ENCODE assay signal across 18 mouse cellular contexts in the genomic region with DNA sequence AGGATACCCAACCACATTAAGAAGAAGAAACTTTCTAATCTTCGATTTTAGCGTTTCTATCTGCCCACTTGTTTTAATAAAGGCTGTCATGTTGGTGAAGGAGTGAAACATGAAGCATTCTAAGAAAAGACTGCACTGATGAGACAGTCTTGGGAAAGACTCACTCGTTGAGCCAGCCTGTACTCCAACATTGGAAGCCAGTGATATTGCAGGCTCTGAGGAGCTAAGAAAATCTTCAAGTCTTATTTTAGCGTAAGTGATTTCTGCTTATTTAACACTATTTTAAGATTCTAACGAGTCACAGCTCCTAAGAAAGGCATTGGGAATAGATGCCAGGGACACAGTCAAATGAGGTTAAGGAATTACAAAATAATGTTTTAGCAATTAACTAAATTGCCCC.
"Had no signal": no experiment of that assay in that cellular context is flagged by ENCODE, and none has a peak within 500 bp of the region (broad histone marks: within the 10 kb centered on the region; RNA-seq: fewer than 3 reads in every experiment).

No protein-coding gene starts in this region.

- H3K9ac ChIP-seq: liver, embryonic 13.5 days; liver, embryonic 15.5 days; liver, postnatal 0 days; lung, embryonic 14.5 days; midbrain, embryonic 12.5 days; neural tube, embryonic 13.5 days; neural tube, embryonic 15.5 days had no signal

- H3K27ac ChIP-seq: liver, embryonic 13.5 days; liver, embryonic 15.5 days; midbrain, embryonic 10.5 days; midbrain, embryonic 12.5 days; neural tube, embryonic 13.5 days; neural tube, embryonic 15.5 days had no signal

- H3K9me3 ChIP-seq: liver, embryonic 13.5 days; liver, embryonic 15.5 days; midbrain, embryonic 10.5 days; midbrain, embryonic 12.5 days; neural tube, embryonic 13.5 days; neural tube, embryonic 15.5 days had no signal

- H3K4me3 ChIP-seq: liver, embryonic 13.5 days; liver, embryonic 15.5 days; midbrain, embryonic 10.5 days; midbrain, embryonic 12.5 days; myocyte; neural tube, embryonic 13.5 days; neural tube, embryonic 15.5 days had no signal

- H3K27me3 ChIP-seq: liver, embryonic 13.5 days; liver, embryonic 15.5 days; midbrain, embryonic 12.5 days; neural tube, embryonic 13.5 days; neural tube, embryonic 15.5 days had no signal

- ATAC-seq: liver, postnatal 0 days; midbrain, embryonic 16.5 days had no signal

- H3K4me1 ChIP-seq: liver, embryonic 13.5 days; liver, embryonic 15.5 days; midbrain, embryonic 10.5 days; midbrain, embryonic 12.5 days; neural tube, embryonic 13.5 days; neural tube, embryonic 15.5 days had no signal

- H3K4me2 ChIP-seq: liver, embryonic 13.5 days; liver, embryonic 15.5 days; lung, embryonic 14.5 days; midbrain, embryonic 12.5 days; neural tube, embryonic 13.5 days; neural tube, embryonic 15.5 days had no signal

- H3K36me3 ChIP-seq: liver, embryonic 13.5 days; liver, embryonic 15.5 days; midbrain, embryonic 10.5 days; midbrain, embryonic 12.5 days; neural tube, embryonic 13.5 days; neural tube, embryonic 15.5 days had no signal

- DNase-seq: liver, embryonic 13.5 days; liver, postnatal 0 days; lung, embryonic 14.5 days; lung, postnatal 10 days; lung, postnatal 4 days; midbrain, embryonic 14.5 days; retina, postnatal 1 day; spleen, adult 18-20 months; thymus, adult 2 months; thymus, postnatal 14 days; thymus, postnatal 36 days had no signal
